Mouse (Mus musculus) kidney, adult 2 months (tissue): ENCODE data around the gene Mmp10. TPM values are rescaled to one million over a fixed set of nuclear protein-coding genes. Genes with fewer than 3 reads are reported as not detected.

Experiments used
- DNase-seq: peaks from one replicate; pipeline ENCODE4 v3.0.0; 2021
- H3K27ac ChIP-seq: fragments of 200-500 bp; 2 replicates; pipeline ENCODE4 v1.5.1; 2012; ENCODE audit warnings: low read depth, low read length, control low read depth, inconsistent platforms; ENCODE audit not compliant: insufficient read depth
- H3K27me3 ChIP-seq: fragments of 200-500 bp; replicated peaks from 2 replicates; pipeline ENCODE4 v1.6.1; 2012; ENCODE audit warnings: mild to moderate bottlenecking, moderate library complexity, low read length, inconsistent platforms; ENCODE audit not compliant: control insufficient read depth, insufficient read depth
- H3K36me3 ChIP-seq: fragments of 200-500 bp; 2 replicates; pipeline ENCODE4 v1.6.1; 2012; ENCODE audit warnings: mild to moderate bottlenecking, moderate library complexity, low read length, inconsistent platforms; ENCODE audit not compliant: control insufficient read depth, insufficient read depth
- H3K4me1 ChIP-seq: fragments of 200-500 bp; 2 replicates; pipeline ENCODE4 v1.6.1; 2011; ENCODE audit warnings: low read length; ENCODE audit not compliant: control insufficient read depth, insufficient read depth
- H3K4me3 ChIP-seq: fragments of 200-500 bp; 2 replicates; pipeline ENCODE4 v1.5.1; 2011; ENCODE audit warnings: mild to moderate bottlenecking, low read depth, low read length, control low read depth; ENCODE audit not compliant: insufficient read depth
- CTCF ChIP-seq: fragments of 200-500 bp; conservative IDR thresholded peaks from 2 replicates; pipeline ENCODE4 v1.5.1; 2011; ENCODE audit warnings: low read depth, mild to moderate bottlenecking, control low read depth, low read length, moderate library complexity, mixed read lengths; ENCODE audit not compliant: insufficient read depth, insufficient read length
- POLR2A ChIP-seq: fragments of 200-500 bp; IDR thresholded peaks from one replicate; pipeline ENCODE4 v1.6.1; 2011; ENCODE audit warnings: low read depth, low read length, control low read depth
- WGBS: fragments of 180-500 bp; shearing (Covaris S2); methylation state at CpG from one replicate; pipeline ENCODE4 v1.1.7; 2018; 5-methylcytosine and 5-hydroxymethylcytosine counted together
- polyA plus RNA-seq: library from polyadenylated mRNA; depleted of rRNA; stranded (reverse); fragments of >200 nt; gene quantifications from 2 replicates; pipeline ENCODE4 v1.2.3, GENCODE M21; 2012

The Mmp10 gene
- polyA plus RNA-seq, 1 experiment = not detected

DNA sequence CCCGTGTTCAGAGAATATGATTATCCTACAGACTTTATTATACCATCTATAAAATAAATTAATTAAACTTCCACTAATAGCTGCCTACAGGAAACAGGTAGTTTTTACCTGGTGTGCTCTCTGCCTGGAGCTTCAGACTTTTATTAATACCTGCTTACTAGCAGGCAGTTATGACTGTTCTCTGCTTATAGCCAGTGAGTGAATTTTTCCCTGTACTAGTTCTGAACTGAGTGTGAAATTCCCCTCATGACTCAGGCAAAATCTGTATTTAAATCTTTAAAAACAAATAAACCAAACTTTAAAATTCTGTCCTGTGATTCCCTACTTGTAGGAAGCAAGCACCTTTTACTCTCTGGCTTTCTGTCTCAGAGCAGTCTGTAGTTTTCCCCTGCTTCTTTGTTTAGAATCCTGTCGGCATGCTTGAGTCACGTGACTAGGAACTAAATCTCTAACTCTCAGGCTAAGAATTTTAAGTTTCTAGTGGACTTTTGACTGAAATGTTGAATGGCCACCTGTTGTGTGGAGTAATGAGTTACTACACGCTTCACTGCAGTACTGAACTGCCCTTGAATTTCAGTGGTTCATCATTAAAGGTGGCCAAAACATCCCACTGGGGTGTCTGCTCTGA, 15.9 kb downstream of the Mmp10 start:
- whole genome bisulfite sequencing = 46% methylated on average over 4 of the region's 4 CpGs
- H3K27ac ChIP-seq = no peak overlapping the region
- no peaks in the 10 kb centered on the region for H3K36me3 ChIP-seq
- peak; percentile 16 for DNase-seq
- H3K4me1 ChIP-seq = no peaks in the 10 kb centered on the region
- TF ChIP-seq POLR2A (no peak), CTCF (no peak)
- no peaks in the 10 kb centered on the region for H3K27me3 ChIP-seq
- H3K4me3 ChIP-seq = no peak overlapping the region

- H3K4me1 ChIP-seq = no peaks in the 10 kb centered on the region
- H3K27me3 ChIP-seq = no peaks in the 10 kb centered on the region
- no peak overlapping the region for H3K27ac ChIP-seq
- no peak for TF ChIP-seq POLR2A
- TF ChIP-seq CTCF = no peak
- DNase-seq = no peak
- WGBS = 58% methylated on average over 4 of the region's 4 CpGs
- no peak overlapping the region for H3K4me3 ChIP-seq
- H3K36me3 ChIP-seq = no peaks in the 10 kb centered on the region
Observed at GRCm38 (mm10) chr9:7526255-7526940, 24.2 kb downstream of the Mmp10 start.

DNA sequence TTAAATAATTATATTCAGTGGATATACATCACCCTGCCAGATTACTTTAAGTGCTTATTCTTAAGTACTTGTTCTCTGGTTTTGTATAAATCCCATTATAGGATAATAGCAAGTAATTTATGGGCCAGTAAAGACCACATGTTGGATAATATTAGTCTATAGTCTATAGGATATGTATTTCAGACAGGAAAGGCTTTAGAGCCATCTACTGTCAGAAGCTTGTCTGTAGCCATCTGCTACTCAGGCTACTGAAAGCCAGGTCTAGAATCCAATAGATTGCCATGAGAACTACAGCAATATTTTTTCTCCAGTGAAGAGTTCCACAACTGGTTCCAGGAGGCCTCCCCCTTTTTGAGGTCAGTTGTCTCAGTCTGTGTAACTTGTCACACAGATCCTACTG, 40.6 kb downstream of the Mmp10 start:
- no peaks in the 10 kb centered on the region for H3K36me3 ChIP-seq
- DNase-seq = no peak
- H3K27ac ChIP-seq = no peak overlapping the region
- H3K4me3 ChIP-seq = no peak overlapping the region
- H3K27me3 ChIP-seq = no peaks in the 10 kb centered on the region
- TF ChIP-seq POLR2A (no peak), CTCF (no peak)
- H3K4me1 ChIP-seq = no peaks in the 10 kb centered on the region

DNA sequence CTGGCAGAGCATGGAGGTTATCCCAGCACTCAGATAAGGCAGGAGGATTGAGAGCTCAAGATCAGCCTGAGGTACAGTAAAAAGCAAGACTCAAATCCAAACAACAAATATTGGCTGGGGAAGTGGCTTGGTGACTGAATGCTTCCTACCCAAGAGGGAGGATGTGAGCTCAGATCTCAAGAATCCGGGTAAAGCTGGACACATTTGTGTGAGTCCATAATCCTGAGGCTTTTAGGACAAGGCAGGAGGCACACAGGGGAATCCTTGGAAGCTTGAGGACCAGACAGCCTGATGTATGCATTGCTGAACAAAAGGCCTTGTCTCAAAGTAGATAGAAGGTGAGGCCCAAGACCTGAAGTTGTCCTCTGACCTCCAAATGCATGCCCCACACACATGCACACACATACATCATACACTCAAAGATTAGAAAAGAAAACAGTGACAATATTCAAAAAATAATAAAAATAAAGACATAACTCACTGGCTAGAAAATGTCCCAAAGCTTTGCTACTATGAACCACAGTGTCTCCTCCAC, 42.8 kb downstream of the Mmp10 start:
- no peaks in the 10 kb centered on the region for H3K36me3 ChIP-seq
- TF ChIP-seq CTCF = no peak
- H3K27me3 ChIP-seq = no peaks in the 10 kb centered on the region
- DNase-seq = no peak
- WGBS = 52% methylated on average over 1 of the region's 1 CpGs
- H3K27ac ChIP-seq = no peak overlapping the region
- no peak overlapping the region for H3K4me3 ChIP-seq
- no peaks in the 10 kb centered on the region for H3K4me1 ChIP-seq

- Histone ChIP-seq H3K27me3 (no peaks in the 10 kb centered on the region), H3K36me3 (no peaks in the 10 kb centered on the region), H3K4me3 (no peak overlapping the region), H3K4me1 (no peaks in the 10 kb centered on the region), H3K27ac (no peak overlapping the region)
- DNase-seq = peak; percentile 34
- TF ChIP-seq POLR2A (no peak), CTCF (no peak)
- WGBS = 27% methylated on average over 1 of the region's 1 CpGs
Observed at GRCm38 (mm10) chr9:7545471-7545870, 43.3 kb downstream of the Mmp10 start.

- WGBS = 92% methylated on average over 7 of the region's 7 CpGs
- H3K36me3 ChIP-seq = no peaks in the 10 kb centered on the region
- no peaks in the 10 kb centered on the region for H3K4me1 ChIP-seq
- H3K27me3 ChIP-seq = no peaks in the 10 kb centered on the region
- H3K4me3 ChIP-seq = no peak overlapping the region
- DNase-seq = no peak
- H3K27ac ChIP-seq = no peak overlapping the region
- TF ChIP-seq CTCF = no peak
- TF ChIP-seq POLR2A = no peak
Observed at GRCm38 (mm10) chr9:7545920-7546319, 43.8 kb downstream of the Mmp10 start.

DNA sequence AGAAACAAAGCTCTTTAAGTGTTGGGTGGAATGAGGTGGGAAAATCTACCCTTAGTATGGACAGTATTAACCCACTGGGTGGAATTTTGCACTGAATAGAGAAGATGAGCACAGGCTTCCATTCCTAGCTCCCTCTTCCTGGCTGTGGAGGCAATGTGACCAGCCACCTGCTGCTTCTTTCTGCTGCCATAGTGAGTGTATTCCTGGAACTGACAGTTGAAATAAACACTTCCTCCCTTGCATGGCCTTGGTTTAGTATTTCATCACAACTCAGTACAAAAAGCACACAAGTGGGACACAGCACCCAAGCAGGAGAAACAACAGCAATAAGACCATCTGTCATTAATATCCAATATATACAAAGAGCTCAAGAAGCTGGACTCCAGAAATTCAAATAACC, 49.8 kb downstream of the Mmp10 start:
- no peaks in the 10 kb centered on the region for H3K27me3 ChIP-seq

More for the DNA sequence above, 49.8 kb downstream of the Mmp10 start:
- Histone ChIP-seq H3K27ac (no peak overlapping the region), H3K4me1 (no peaks in the 10 kb centered on the region), H3K36me3 (no peaks in the 10 kb centered on the region), H3K4me3 (no peak overlapping the region)
- DNase-seq = no peak
- TF ChIP-seq CTCF = no peak
- no peak for TF ChIP-seq POLR2A
